Mouse (Mus musculus) C2C12 (cell line): ENCODE data around the gene Hsf4. TPM values are rescaled to one million over a fixed set of nuclear protein-coding genes. Genes with fewer than 3 reads are reported as not detected.

ENCODE experiments used
- H3K27me3 ChIP-seq: one replicate; pipeline ENCODE4 v1.6.1; 2011; ENCODE audit not compliant: control insufficient read depth, insufficient read depth, insufficient read length
- H3K36me3 ChIP-seq: one replicate; pipeline ENCODE4 v1.6.1; 2011; ENCODE audit not compliant: control insufficient read depth, insufficient read depth
- H3K4me3 ChIP-seq: one replicate; pipeline ENCODE4 v1.5.1; 2011; ENCODE audit warnings: mild to moderate bottlenecking, control low read depth; ENCODE audit not compliant: poor library complexity, insufficient read depth, severe bottlenecking
- H3K79me2 ChIP-seq: one replicate; pipeline ENCODE4 v1.6.1; 2011; ENCODE audit not compliant: control insufficient read depth, insufficient read depth
- H3K79me3 ChIP-seq: one replicate; pipeline ENCODE4 v1.6.1; 2011; ENCODE audit warnings: low read depth, control low read depth
- H3ac ChIP-seq: one replicate; pipeline ENCODE3; 2011; ENCODE audit warnings: low read depth; ENCODE audit not compliant: control insufficient read depth, insufficient read length
- CEBPB ChIP-seq: IDR thresholded peaks from one replicate; pipeline ENCODE4 v1.6.1; 2011; ENCODE audit warnings: low read depth, mild to moderate bottlenecking, control low read depth, moderate library complexity
- CTCF ChIP-seq: IDR thresholded peaks from one replicate; pipeline ENCODE4 v1.5.1; 2011; ENCODE audit not compliant: control insufficient read depth, insufficient read depth, insufficient read length
- FOSL1 ChIP-seq: IDR thresholded peaks from one replicate; pipeline ENCODE4 v1.8.0; 2011; ENCODE audit warnings: mild to moderate bottlenecking, low read length; ENCODE audit not compliant: poor library complexity, insufficient read depth, severe bottlenecking
- MAX ChIP-seq: IDR thresholded peaks from one replicate; pipeline ENCODE4 v1.6.1; 2011; ENCODE audit warnings: mild to moderate bottlenecking, control low read depth
- MYOD1 ChIP-seq: IDR thresholded peaks from one replicate; pipeline ENCODE4 v1.6.1; 2011; ENCODE audit warnings: low read depth; ENCODE audit not compliant: control insufficient read depth, insufficient read length
- MYOG ChIP-seq: IDR thresholded peaks from one replicate; pipeline ENCODE4 v1.6.1; 2011; ENCODE audit not compliant: control insufficient read depth, insufficient read length; ENCODE audit errors: extremely low read depth
- USF1 ChIP-seq: IDR thresholded peaks from one replicate; pipeline ENCODE4 v1.6.1; 2011; ENCODE audit warnings: low read depth, mild to moderate bottlenecking, control low read depth, moderate library complexity
- polyA plus RNA-seq: library from polyadenylated mRNA; unstranded; fragments of >200 nt; fragmentation: generic; extraction: Trizol; gene quantifications from one replicate; pipeline ENCODE4 v1.2.1, GENCODE M21; 2012; ENCODE audit warnings: missing spikeins

The Hsf4 gene
- polyA plus RNA-seq, 1 experiment = 3.4 TPM

DNA sequence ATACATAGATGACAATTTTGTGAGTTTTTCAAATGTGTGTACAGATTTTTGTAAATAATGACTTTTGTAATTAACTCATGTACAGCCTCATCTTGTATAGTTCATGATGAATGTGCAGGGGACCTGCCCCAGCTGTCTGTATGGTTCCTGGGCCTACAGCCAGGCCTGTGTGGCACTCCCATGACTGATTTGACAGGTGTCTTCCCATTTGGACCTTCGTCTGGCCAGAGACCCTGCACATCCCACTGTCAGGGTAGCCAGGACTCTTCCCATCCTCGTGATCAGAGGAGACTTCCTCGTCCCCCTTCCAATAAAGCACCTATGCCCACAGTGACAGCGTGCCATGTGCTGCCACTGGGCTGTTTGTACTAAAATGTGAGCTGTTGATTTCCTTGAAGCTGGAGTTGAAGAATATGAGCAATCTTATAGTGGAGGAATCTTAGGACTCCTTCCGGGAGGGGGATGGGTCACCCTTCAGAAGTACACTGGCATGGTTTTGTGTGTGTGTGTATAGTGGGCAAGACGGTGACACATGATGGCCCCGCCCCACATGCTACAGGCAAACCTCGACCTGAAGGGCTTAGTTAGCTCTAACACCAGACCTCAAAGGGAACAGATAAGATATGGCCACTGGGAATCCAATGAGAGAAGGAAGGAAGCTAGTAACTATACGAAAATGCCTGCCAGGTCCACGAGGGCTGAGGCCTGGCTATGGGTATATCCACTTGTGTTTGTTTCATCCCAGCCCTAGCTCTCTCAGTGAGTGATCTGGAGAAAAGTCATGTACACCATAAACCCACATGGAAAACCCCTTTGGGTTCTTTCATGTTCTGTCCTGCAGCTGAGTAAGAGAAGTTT is 16.7 kb upstream of the Hsf4 start:
- Histone ChIP-seq H3K79me2 (no peaks in the 10 kb centered on the region), H3K79me3 (no peaks in the 10 kb centered on the region), H3ac (no peak overlapping the region), H3K4me3 (no peak overlapping the region), H3K36me3 (peaks cover 39% of the 10 kb centered on the region), H3K27me3 (no peaks in the 10 kb centered on the region)
- TF ChIP-seq CEBPB (no peak), USF1 (no peak), MYOD1 (no peak), MAX (no peak), MYOG (no peak)

DNA sequence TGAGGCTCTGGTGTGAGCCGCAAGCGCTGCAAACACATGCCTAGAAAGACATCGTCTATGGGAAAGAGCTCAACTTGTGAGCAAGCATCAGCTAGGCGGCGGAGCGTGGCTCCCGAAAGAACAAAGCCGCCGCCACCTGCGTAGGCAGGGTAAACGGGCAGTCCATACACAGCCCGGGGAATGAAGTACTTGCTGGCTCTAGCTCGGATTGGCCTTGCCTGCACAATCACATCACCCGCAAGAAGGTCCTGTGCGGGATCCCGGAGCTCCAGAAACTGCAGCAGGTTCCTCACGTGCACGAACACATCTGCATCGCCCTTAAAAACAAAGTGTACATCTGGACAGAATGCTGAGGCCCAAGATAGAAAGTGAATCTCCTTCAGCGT is 15.8 kb upstream of the Hsf4 start:
- Histone ChIP-seq H3ac (no peak overlapping the region), H3K79me3 (no peaks in the 10 kb centered on the region), H3K36me3 (peaks cover 38% of the 10 kb centered on the region), H3K4me3 (no peak overlapping the region), H3K27me3 (no peaks in the 10 kb centered on the region), H3K79me2 (no peaks in the 10 kb centered on the region)
- TF ChIP-seq CTCF (no peak), USF1 (no peak)

DNA sequence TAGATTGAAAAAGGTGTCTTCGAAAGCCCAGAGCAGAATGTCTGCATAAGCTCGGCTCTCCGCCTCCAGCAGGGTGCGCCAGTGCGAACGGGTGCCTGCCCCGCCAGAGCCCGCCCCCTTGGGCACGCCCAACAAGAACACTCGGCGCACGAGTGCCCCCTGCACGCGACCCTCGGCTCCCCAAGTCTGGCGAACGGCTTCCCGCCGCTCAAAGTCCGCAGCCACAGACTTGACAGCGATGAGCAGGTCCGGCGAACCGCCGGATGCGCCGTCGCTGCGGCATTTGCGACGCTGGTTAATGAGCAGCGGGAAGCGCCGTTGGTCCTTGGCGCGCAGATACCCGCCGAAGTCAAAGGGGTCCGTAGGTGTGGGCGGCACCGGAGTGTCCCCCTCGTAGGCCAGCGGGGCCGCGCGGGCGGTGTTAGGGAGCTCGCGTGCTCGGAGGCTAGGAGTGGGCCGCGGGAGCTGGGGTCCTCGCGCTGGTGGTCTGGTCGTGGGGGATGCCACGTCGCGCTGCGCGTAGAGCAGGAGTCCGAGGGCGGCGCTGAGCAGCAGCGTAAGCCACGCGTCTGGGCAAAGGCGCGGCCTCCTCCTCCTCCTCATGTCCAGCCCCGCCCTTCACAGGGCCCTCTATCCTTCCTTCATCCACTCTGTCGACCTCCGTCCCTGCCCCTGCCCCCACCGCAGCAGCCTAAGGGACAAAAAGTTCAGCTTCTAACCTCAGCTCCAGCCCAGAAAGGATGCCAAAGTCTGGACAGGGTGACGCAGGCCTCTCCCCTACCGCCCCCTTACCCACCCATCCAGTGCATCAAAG is 15.2 kb upstream of the Hsf4 start:
- H3K79me3 ChIP-seq = no peaks in the 10 kb centered on the region
- no peaks in the 10 kb centered on the region for H3K79me2 ChIP-seq
- H3K36me3 ChIP-seq = peaks cover 32% of the 10 kb centered on the region
- peak overlapping the region; percentile 80 for H3ac ChIP-seq
- peak overlapping the region; percentile 55 for H3K4me3 ChIP-seq
- no peaks in the 10 kb centered on the region for H3K27me3 ChIP-seq
- TF ChIP-seq CTCF (peak; percentile 93), MYOD1 (no peak), FOSL1 (no peak), CEBPB (no peak), MYOG (no peak), MAX (peak; percentile 17), USF1 (no peak)

DNA sequence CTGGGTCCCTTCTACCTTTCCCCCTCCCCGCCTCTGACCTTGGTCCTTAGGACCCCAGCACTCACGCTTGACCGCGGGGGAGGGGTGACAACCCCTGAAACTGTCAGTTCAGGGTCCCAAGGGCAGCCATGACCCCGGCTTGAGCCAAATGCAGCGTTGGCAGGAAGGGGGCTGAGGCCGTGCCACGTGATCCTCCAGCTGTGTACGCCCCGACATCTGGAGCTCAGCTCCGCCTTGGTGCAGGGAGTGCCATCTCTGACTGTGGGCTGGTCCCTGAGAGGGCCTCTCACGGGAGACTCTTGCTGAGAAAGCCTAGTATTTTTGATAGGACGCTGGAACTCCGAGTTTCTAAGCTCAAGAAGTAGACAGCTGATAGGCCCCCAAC is 14.6 kb upstream of the Hsf4 start, which contains the start of gene B3gnt9:
TSS of gene B3gnt9 (minus strand) at position 188 of the 385 bp plus-strand sequence.
- H3K79me2 ChIP-seq = no peaks in the 10 kb centered on the region
- H3ac ChIP-seq = peak within 1 kb of the TSS; percentile 80
- no peaks in the 10 kb centered on the region for H3K79me3 ChIP-seq
- H3K4me3 ChIP-seq = peak within 1 kb of the TSS; percentile 55
- H3K27me3 ChIP-seq = no peaks in the 10 kb centered on the region
- TF ChIP-seq MYOD1 = peak; percentile 29
- no peak for TF ChIP-seq CEBPB
- TF ChIP-seq MAX = peak; percentile 5
- no peak for TF ChIP-seq FOSL1
- TF ChIP-seq MYOG = no peak
- TF ChIP-seq USF1 = peak; percentile 92
- peaks cover 28% of the 10 kb centered on the region for H3K36me3 ChIP-seq

DNA sequence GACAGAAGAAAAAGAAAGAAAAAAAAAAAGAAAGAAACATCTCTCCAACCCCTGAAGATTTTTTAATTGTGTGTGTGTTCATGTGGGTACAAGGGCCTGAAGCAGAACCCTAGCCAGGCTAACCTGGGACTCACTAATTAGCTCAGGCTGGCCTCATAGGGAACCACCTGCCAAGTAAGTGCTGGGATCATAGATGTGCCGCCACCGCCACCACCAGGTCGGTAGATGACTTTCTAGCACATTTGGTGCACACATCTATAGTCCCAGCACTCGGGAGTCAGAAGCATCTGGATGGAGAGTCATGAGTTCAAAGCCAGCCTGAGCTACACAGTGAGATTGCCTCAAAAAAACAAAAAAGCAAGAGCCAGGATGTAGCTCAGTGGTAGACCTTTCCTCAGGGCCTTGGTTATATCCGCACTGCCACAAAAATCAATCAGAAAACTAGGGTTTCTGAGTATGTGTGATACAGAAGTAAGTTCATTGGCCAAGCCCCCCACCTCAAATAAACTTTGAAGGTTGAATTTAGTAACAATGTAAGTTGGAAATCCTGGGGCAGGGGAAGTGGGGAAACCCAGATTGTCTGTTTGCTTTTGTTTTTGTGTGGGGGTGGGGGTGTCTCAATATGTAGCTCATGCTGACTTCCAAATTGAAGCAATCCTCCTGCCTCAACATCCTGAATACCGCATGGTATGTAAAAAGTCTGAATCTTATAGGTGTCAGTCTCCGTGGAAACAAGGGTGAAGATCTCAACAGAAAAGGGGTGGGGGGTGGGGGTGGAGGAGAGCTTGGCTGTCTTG is 12.1 kb upstream of the Hsf4 start:
- Histone ChIP-seq H3K36me3 (peaks cover 18% of the 10 kb centered on the region), H3K79me3 (no peaks in the 10 kb centered on the region), H3K4me3 (no peak overlapping the region), H3ac (no peak overlapping the region), H3K79me2 (no peaks in the 10 kb centered on the region), H3K27me3 (no peaks in the 10 kb centered on the region)
- TF ChIP-seq MYOG (no peak), FOSL1 (no peak), CTCF (no peak), MAX (no peak), CEBPB (no peak), USF1 (no peak), MYOD1 (no peak)
